In genomic region chr3:96051186-96051585, GRCm38 (mm10) we compare ENCODE assay signal across 17 mouse cellular contexts.
"Had no signal": no experiment of that assay in that cellular context is flagged by ENCODE, and none has a peak within 500 bp of the region (broad histone marks: within the 10 kb centered on the region; RNA-seq: fewer than 3 reads in every experiment).

No protein-coding gene starts in this region.

- H3K9ac ChIP-seq: heart, embryonic 12.5 days; hindbrain, embryonic 12.5 days; hindbrain, embryonic 14.5 days; liver, embryonic 13.5 days; liver, embryonic 15.5 days had no signal

- H3K27me3 ChIP-seq: heart, embryonic 12.5 days; hindbrain, embryonic 12.5 days; liver, embryonic 13.5 days; liver, embryonic 15.5 days had no signal

- H3K4me1 ChIP-seq: heart, embryonic 12.5 days; hindbrain, embryonic 12.5 days had no signal

- H3K4me2 ChIP-seq: heart, embryonic 12.5 days; hindbrain, embryonic 12.5 days; hindbrain, embryonic 14.5 days; liver, embryonic 11.5 days; liver, embryonic 13.5 days; liver, embryonic 15.5 days had no signal

- ATAC-seq: hindbrain, embryonic 16.5 days; intestine, embryonic 16.5 days had no signal

- H3K4me3 ChIP-seq: gastrocnemius, adult 2 months; heart, embryonic 12.5 days; hindbrain, embryonic 10.5 days; hindbrain, embryonic 12.5 days; layer of hippocampus, adult 2 months; left cerebral cortex, adult 2 months; liver, embryonic 13.5 days; liver, embryonic 15.5 days had no signal

- H3K9me3 ChIP-seq: heart, embryonic 12.5 days; hindbrain, embryonic 10.5 days; hindbrain, embryonic 12.5 days; liver, embryonic 13.5 days; liver, embryonic 15.5 days had no signal

- H3K27ac ChIP-seq: hindbrain, embryonic 10.5 days; hindbrain, embryonic 12.5 days; hindbrain, embryonic 14.5 days; layer of hippocampus, adult 2 months; liver, embryonic 13.5 days; liver, embryonic 15.5 days had no signal

- DNase-seq: gastrocnemius, postnatal 10 days; gastrocnemius, postnatal 25 days; kidney, postnatal 10 days; kidney, postnatal 25 days; liver; liver, embryonic 13.5 days had no signal
